Mouse (Mus musculus) MEL (cell line): Measurements from ENCODE around the gene Tnni3k. TPM values are rescaled to one million over a fixed set of nuclear protein-coding genes. Genes with fewer than 3 reads are reported as not detected.
"Not testable (repeated sequence)": the region's sequence is repeated elsewhere in the genome, so short reads cannot be mapped to it uniquely, and the experiment has no call there.

Experiments used
- DNase-seq: peaks from one replicate; pipeline ENCODE4 v3.0.0; 2011; ENCODE audit warnings: low read depth, low spot score
- H3K27ac ChIP-seq: 2 replicates; pipeline ENCODE4 v1.5.1; 2012; ENCODE audit warnings: low read depth, mild to moderate bottlenecking, control low read depth, low read length, moderate library complexity; ENCODE audit not compliant: control insufficient read depth
- H3K27me3 ChIP-seq, 2 experiments: fragments of 150-350 bp in 1 of 2; sonication (generic) in 1 of 2; 2 replicates each; pipeline ENCODE4 v1.6.1; 2012; ENCODE audit warnings: low read length in 2 of 2, mild to moderate bottlenecking in 2 of 2, improper control_type of control experiment in 1 of 2, moderate library complexity in 1 of 2; ENCODE audit not compliant: insufficient read depth in 2 of 2, control insufficient read depth in 1 of 2
- H3K36me3 ChIP-seq, 2 experiments: 2 replicates each; pipeline ENCODE4 v1.6.1; 2012 to 2014; ENCODE audit warnings: low read length in 2 of 2, improper control_type of control experiment in 1 of 2, inconsistent platforms in 1 of 2, mild to moderate bottlenecking in 1 of 2; ENCODE audit not compliant: insufficient read depth in 2 of 2, control insufficient read depth in 1 of 2
- H3K4me1 ChIP-seq, 2 experiments: fragments of 150-350 bp in 1 of 2; sonication (generic) in 1 of 2; 2 replicates each; pipeline ENCODE4 v1.6.1; 2012; ENCODE audit warnings: low read length in 2 of 2, improper control_type of control experiment in 1 of 2, mild to moderate bottlenecking in 1 of 2; ENCODE audit not compliant: insufficient read depth in 2 of 2, control insufficient read depth in 1 of 2
- H3K4me3 ChIP-seq, 2 experiments: fragments of 150-350 bp in 1 of 2; sonication (generic) in 1 of 2; 2 replicates each; pipeline ENCODE4 v1.5.1; 2012; ENCODE audit warnings: low read depth in 2 of 2, low read length in 2 of 2, mild to moderate bottlenecking in 2 of 2, moderate library complexity in 2 of 2, control low read depth in 1 of 2, improper control_type of control experiment in 1 of 2; ENCODE audit not compliant: control insufficient read depth in 1 of 2, insufficient read depth in 1 of 2
- H3K79me2 ChIP-seq: 2 replicates; pipeline ENCODE4 v1.6.1; 2012; ENCODE audit warnings: mild to moderate bottlenecking, low read length, moderate library complexity; ENCODE audit not compliant: control insufficient read depth, poor library complexity, insufficient read depth
- H3K9ac ChIP-seq: 2 replicates; pipeline ENCODE4 v1.6.1; 2012; ENCODE audit warnings: low read depth, mild to moderate bottlenecking, control low read depth, low read length, moderate library complexity; ENCODE audit not compliant: control insufficient read depth, poor library complexity, severe bottlenecking
- H3K9me3 ChIP-seq: fragments of 150-350 bp; sonication (generic); replicated peaks from 2 replicates; pipeline ENCODE4 v1.6.1; 2012; ENCODE audit warnings: mild to moderate bottlenecking, low read length, improper control_type of control experiment, moderate library complexity; ENCODE audit not compliant: insufficient read depth
- BHLHE40 ChIP-seq: IDR thresholded peaks from 2 replicates; pipeline ENCODE4 v1.6.1; 2012; ENCODE audit warnings: low read depth, mild to moderate bottlenecking, inconsistent platforms, low read length, improper control_type of control experiment, borderline replicate concordance
- CHD1 ChIP-seq: IDR thresholded peaks from 2 replicates; pipeline ENCODE4 v1.6.1; 2012; ENCODE audit warnings: low read depth, mild to moderate bottlenecking, inconsistent platforms, low read length, improper control_type of control experiment
- CTCF ChIP-seq, 3 experiments: IDR thresholded peaks in 2 of 3; conservative IDR thresholded peaks in 1 of 3; 2 replicates each; pipeline ENCODE4 v1.5.1; 2011 to 2012; ENCODE audit warnings: low read length in 3 of 3, low read depth in 2 of 3, mild to moderate bottlenecking in 2 of 3, improper control_type of control experiment in 1 of 3, inconsistent platforms in 1 of 3, mixed read lengths in 1 of 3, moderate library complexity in 1 of 3; ENCODE audit not compliant: control insufficient read depth in 1 of 3, insufficient read depth in 1 of 3, poor library complexity in 1 of 3, severe bottlenecking in 1 of 3
- E2F4 ChIP-seq: IDR thresholded peaks from 2 replicates; pipeline ENCODE4 v1.6.1; 2011; ENCODE audit warnings: low read depth, low read length, improper control_type of control experiment, borderline replicate concordance
- ELF1 ChIP-seq: IDR thresholded peaks from 2 replicates; pipeline ENCODE4 v1.6.1; 2014; ENCODE audit warnings: low read depth, mild to moderate bottlenecking, inconsistent platforms, low read length, improper control_type of control experiment, moderate library complexity
- EP300 ChIP-seq, 2 experiments: IDR thresholded peaks; 2 replicates each; pipeline ENCODE4 v1.6.1; 2011; ENCODE audit warnings: improper control_type of control experiment in 2 of 2, low read length in 2 of 2, low read depth in 1 of 2, mild to moderate bottlenecking in 1 of 2
- HCFC1 ChIP-seq: IDR thresholded peaks from 2 replicates; pipeline ENCODE4 v1.6.1; 2012; ENCODE audit warnings: low read depth, mild to moderate bottlenecking, inconsistent platforms, low read length, improper control_type of control experiment, moderate library complexity
- JUND ChIP-seq: IDR thresholded peaks from 2 replicates; pipeline ENCODE4 v1.6.1; 2011; ENCODE audit warnings: low read depth, mild to moderate bottlenecking, improper control_type of control experiment, low read length
- KAT2A ChIP-seq: conservative IDR thresholded peaks from 2 replicates; pipeline ENCODE4 v1.6.1; 2012; ENCODE audit warnings: low read depth, low read length, improper control_type of control experiment, inconsistent platforms
- MAX ChIP-seq: IDR thresholded peaks from 2 replicates; pipeline ENCODE4 v1.6.1; 2011; ENCODE audit warnings: low read length, improper control_type of control experiment
- MEF2A ChIP-seq: IDR thresholded peaks from 2 replicates; pipeline ENCODE4 v1.6.1; 2014; ENCODE audit warnings: low read depth, mild to moderate bottlenecking, inconsistent platforms, low read length, improper control_type of control experiment; ENCODE audit not compliant: poor library complexity, insufficient replicate concordance, severe bottlenecking; ENCODE audit errors: extremely low read depth
- MYC ChIP-seq: IDR thresholded peaks from 2 replicates; pipeline ENCODE4 v1.6.1; 2011; ENCODE audit warnings: low read depth, mild to moderate bottlenecking, low read length, improper control_type of control experiment, moderate library complexity
- NELFE ChIP-seq: IDR thresholded peaks from 2 replicates; pipeline ENCODE4 v1.6.1; 2011; ENCODE audit warnings: low read depth, low read length, improper control_type of control experiment
- POLR2AphosphoS2 ChIP-seq: IDR thresholded peaks from 2 replicates; pipeline ENCODE4 v1.6.1; 2011; ENCODE audit warnings: low read length, improper control_type of control experiment
- RAD21 ChIP-seq: IDR thresholded peaks from 2 replicates; pipeline ENCODE4 v1.6.1; 2011; ENCODE audit warnings: mild to moderate bottlenecking, low read depth, low read length, improper control_type of control experiment
- RCOR1 ChIP-seq: IDR thresholded peaks from 2 replicates; pipeline ENCODE4 v1.6.1; 2012; ENCODE audit warnings: low read depth, mild to moderate bottlenecking, inconsistent platforms, low read length, improper control_type of control experiment
- SMC3 ChIP-seq: IDR thresholded peaks from 2 replicates; pipeline ENCODE4 v1.6.1; 2011; ENCODE audit warnings: low read depth, low read length, improper control_type of control experiment
- TAL1 ChIP-seq: IDR thresholded peaks from 2 replicates; pipeline ENCODE4 v1.6.1; 2012; ENCODE audit warnings: mild to moderate bottlenecking, inconsistent platforms, low read length, moderate library complexity, mixed read lengths
- TBP ChIP-seq: IDR thresholded peaks from 2 replicates; pipeline ENCODE4 v1.8.0; 2011; ENCODE audit warnings: low read depth, low read length, improper control_type of control experiment
- TCF12 ChIP-seq: IDR thresholded peaks from 2 replicates; pipeline ENCODE4 v1.6.1; 2014; ENCODE audit warnings: low read depth, mild to moderate bottlenecking, inconsistent platforms, low read length, improper control_type of control experiment, moderate library complexity
- UBTF ChIP-seq: IDR thresholded peaks from 2 replicates; pipeline ENCODE4 v1.6.1; 2012; ENCODE audit warnings: low read depth, mild to moderate bottlenecking, inconsistent platforms, low read length, improper control_type of control experiment, moderate library complexity, borderline replicate concordance; ENCODE audit not compliant: insufficient read depth
- USF1 ChIP-seq: IDR thresholded peaks from 2 replicates; pipeline ENCODE4 v1.6.1; 2014; ENCODE audit warnings: low read depth, mild to moderate bottlenecking, inconsistent platforms, low read length, improper control_type of control experiment, moderate library complexity
- ZKSCAN1 ChIP-seq: IDR thresholded peaks from 2 replicates; pipeline ENCODE4 v1.6.1; 2012; ENCODE audit warnings: low read depth, mild to moderate bottlenecking, inconsistent platforms, low read length, improper control_type of control experiment, moderate library complexity
- ZMIZ1 ChIP-seq: IDR thresholded peaks from 2 replicates; pipeline ENCODE4 v1.6.1; 2012; ENCODE audit warnings: low read depth, mild to moderate bottlenecking, inconsistent platforms, low read length, improper control_type of control experiment, moderate library complexity
- polyA plus RNA-seq, 2 experiments: library from polyadenylated mRNA; stranded (reverse) in 1 of 2; unstranded in 1 of 2; fragments of >175 nt in 1 of 2; fragments of >200 nt in 1 of 2; gene quantifications; 2 replicates each; pipeline versions ENCODE4 v1.2.1 to v1.2.4; 2012; ENCODE audit warnings: low replicate concordance in 2 of 2, low read depth in 1 of 2; ENCODE audit not compliant: insufficient read length in 2 of 2, insufficient read depth in 1 of 2, missing spikeins in 1 of 2
- total RNA-seq: library from RNA; depleted of rRNA; stranded (reverse); fragments of 300-350 nt; gene quantifications from 2 replicates; pipeline ENCODE4 v1.2.3, GENCODE M21; 2012

The Tnni3k gene
- total and polyA plus RNA-seq, 3 experiments: not detected

- H3K36me3 ChIP-seq: no peaks in the 10 kb centered on the region
- H3K4me1 ChIP-seq: no peaks in the 10 kb centered on the region
- H3K9ac ChIP-seq: no peak overlapping the region
- no peaks in the 10 kb centered on the region for H3K27me3 ChIP-seq
- H3K79me2 ChIP-seq: no peaks in the 10 kb centered on the region
- no peak overlapping the region for H3K4me3 ChIP-seq
- H3K27ac ChIP-seq: no peak overlapping the region
- TF ChIP-seq TAL1 (no peak), MYC (no peak), ELF1 (no peak), USF1 (no peak), TCF12 (no peak), TBP (no peak), JUND (no peak), HCFC1 (no peak), MAX (no peak), BHLHE40 (no peak), RCOR1 (no peak), EP300 (IDR thresholded peaks at IDR 0.05; ENCODE audit: low read depth in 1 of 2, low read length in 2 of 2) (no peak)
- no peaks in the 10 kb centered on the region for H3K9me3 ChIP-seq
- DNase-seq: no peak
Measured at GRCm38 (mm10) chr3:154824713-154825112, 230.5 kb downstream of the Tnni3k start.

- H3K9ac ChIP-seq, H3K9me3 ChIP-seq, H3K27ac ChIP-seq, H3K79me2 ChIP-seq, H3K36me3 ChIP-seq, H3K4me1 ChIP-seq, H3K27me3 ChIP-seq, H3K4me3 ChIP-seq: not testable (repeated sequence)
- DNase-seq: peak; percentile 46
Measured at GRCm38 (mm10) chr3:154819684-154820083, 235.5 kb downstream of the Tnni3k start.

- no peaks in the 10 kb centered on the region for H3K9me3 ChIP-seq
- no peak overlapping the region for H3K27ac ChIP-seq
- no peaks in the 10 kb centered on the region for H3K27me3 ChIP-seq
- H3K4me1 ChIP-seq: no peaks in the 10 kb centered on the region
- TF ChIP-seq RAD21 (peak; percentile 30), CTCF (IDR thresholded peaks at IDR 0.05 in 2 of 3, conservative IDR thresholded peaks at IDR 0.05 in 1 of 3; ENCODE audit: control insufficient read depth in 1 of 3, insufficient read depth in 1 of 3, low read depth in 2 of 3, low read length in 3 of 3, poor library complexity in 1 of 3, severe bottlenecking in 1 of 3) (peak; percentile 50 to 65 (median 51)), ZMIZ1 (no peak), KAT2A (no peak), MYC (no peak), TBP (no peak), EP300 (IDR thresholded peaks at IDR 0.05; ENCODE audit: low read depth in 1 of 2, low read length in 2 of 2) (no peak), RCOR1 (no peak), TCF12 (no peak), BHLHE40 (no peak), HCFC1 (no peak), SMC3 (peak; percentile 55), MEF2A (no peak), NELFE (no peak), POLR2AphosphoS2 (no peak), ZKSCAN1 (no peak), E2F4 (no peak), UBTF (no peak), CHD1 (no peak), USF1 (no peak)
- DNase-seq: peak; percentile 13
- no peaks in the 10 kb centered on the region for H3K79me2 ChIP-seq
- no peaks in the 10 kb centered on the region for H3K36me3 ChIP-seq
- H3K4me3 ChIP-seq: no peak overlapping the region
- H3K9ac ChIP-seq: no peak overlapping the region
Measured at GRCm38 (mm10) chr3:154817732-154818131, 237.5 kb downstream of the Tnni3k start.
